Mouse (Mus musculus) thymus, adult 2 months (tissue): ENCODE data around the gene 7530416G11Rik.

Experiments
- CTCF ChIP-seq: fragments of 200-500 bp; IDR thresholded peaks from 2 replicates; pipeline ENCODE4 v1.5.1; 2012; ENCODE audit warnings: mild to moderate bottlenecking, control low read depth, low read length, moderate library complexity, borderline replicate concordance; ENCODE audit not compliant: control insufficient read depth, poor library complexity, insufficient read depth; ENCODE audit errors: extremely low read depth
- POLR2A ChIP-seq: fragments of 200-500 bp; IDR thresholded peaks from 2 replicates; pipeline ENCODE4 v1.6.1; 2012; ENCODE audit warnings: mild to moderate bottlenecking, low read length, control low read depth, moderate library complexity; ENCODE audit not compliant: control insufficient read depth, poor library complexity, insufficient read depth; ENCODE audit errors: extremely low read depth

GRCm38 (mm10) chr15:85503127-85503526 lies at the start of gene 7530416G11Rik:
- TF ChIP-seq CTCF (no peak), POLR2A (no peak)
